Mouse (Mus musculus): ENCODE measurements at regions not wholly inside any gene's neighbourhood (a gene's known extent, or its start where the extent isn't known, plus 50 kb on each side); places are given as distances from the start of the nearest gene placed in this dataset.

GRCm38 (mm10) chr10:111077632-111078031 lies 67.7 kb upstream of the Zdhhc17 start:
- no peak for DNase-seq (ENCODE audit: low spot score in 2 of 2)

DNA sequence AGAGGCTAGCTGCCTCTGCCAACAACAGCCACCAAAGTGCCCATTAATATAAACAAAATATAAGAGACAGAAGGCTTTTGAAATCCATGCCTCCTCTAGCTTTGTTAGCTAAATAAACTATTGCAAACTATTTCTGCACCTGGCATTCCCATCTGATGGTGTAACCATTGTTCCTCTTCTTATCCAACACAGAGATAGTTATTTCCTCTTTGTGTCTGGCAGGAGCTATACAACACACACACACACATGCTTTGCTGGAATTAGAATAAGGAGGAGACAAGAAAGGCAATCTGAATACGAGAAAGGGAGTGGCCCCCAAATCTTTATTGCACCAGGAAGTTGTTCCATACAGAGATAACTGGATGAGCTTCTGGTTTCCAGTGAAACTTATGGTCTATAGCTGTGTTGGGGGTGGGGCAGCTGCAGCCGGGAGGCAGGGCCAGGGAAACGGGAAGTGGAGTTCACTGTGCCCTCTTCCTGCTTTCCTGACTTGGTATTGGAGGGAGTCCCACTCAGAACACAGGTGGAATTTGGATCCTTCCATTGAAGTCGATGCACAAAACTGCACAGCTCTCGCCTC lies 64.0 kb upstream of the Zdhhc17 start:
- no peak for DNase-seq (ENCODE audit: low spot score in 2 of 2)

DNA sequence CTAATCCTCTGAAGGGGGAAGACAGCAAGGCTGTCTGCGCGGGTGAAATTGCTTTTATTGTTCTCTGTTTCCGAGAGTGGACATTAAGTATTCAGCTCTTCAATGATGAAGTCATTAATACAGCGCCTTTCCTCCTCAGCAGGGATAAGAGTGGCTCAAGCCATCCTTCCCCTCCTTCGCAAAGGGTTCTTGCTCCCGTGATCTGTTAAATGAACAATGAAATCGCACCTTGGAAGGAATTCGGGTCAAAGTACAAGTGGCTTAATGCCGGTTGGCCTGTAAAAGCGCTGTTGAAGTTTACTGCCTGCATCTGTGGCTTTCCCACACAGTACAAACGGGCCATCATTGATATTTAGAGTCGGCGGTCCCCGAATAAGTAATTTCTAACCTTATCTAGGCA lies 63.3 kb upstream of the Zdhhc17 start:
- no peak for DNase-seq (ENCODE audit: low spot score in 2 of 2)

DNA sequence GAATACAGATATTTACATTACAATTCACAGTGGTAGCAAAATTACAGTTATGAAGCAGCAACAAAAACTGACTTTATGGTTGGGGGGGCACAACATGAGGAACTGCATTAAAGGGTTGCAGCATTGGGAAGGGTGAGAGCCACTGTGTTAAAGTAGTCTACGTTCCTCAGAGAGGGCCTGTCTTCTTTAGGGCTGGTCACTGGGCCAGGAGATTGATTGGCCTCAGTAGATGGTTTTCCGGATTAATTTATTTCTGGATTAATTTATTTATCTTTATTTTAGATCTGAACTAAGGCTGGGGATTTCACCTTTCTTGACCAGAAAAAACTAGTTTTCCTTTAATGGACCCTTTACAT lies 62.6 kb upstream of the Zdhhc17 start:
- no peak for DNase-seq (ENCODE audit: low spot score in 2 of 2)

DNA sequence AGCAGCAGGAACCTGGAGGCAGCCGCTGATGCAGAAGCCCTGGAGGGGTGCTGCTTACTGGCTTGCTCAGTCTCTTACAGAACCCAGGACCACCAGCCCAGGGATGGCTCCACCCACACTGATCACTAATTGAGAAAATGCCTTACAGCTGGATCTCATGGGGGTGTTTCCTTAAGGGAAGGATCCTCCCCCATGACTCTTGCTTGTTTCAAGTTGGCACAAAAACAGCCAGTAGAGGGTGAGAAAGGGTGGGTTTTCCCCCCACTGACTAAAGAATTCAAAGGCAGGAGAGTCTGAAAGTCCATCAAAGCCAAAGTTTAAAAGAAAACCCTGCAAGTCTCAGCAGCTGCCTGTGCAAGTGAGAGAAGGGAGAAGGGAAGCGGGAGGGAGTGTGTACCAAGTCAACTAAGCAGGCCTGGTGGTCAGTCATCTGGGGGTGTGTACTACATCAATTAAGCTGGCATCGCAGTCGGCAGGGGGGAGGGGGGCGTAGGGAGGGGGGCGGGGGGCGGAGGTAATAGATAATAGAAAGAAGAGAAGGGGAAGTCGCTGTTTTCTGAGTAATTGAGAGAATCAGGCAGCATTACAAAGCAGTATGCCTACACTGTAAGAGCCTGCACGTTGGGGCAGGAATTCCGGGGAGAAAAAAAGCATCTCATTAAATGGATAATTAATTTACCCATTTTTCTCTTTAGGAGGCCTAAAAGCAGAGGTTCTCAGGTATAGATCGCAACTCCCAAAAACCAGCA lies 62.0 kb upstream of the Zdhhc17 start:
- DNase-seq (ENCODE audit: low spot score in 2 of 2) = no peak

DNA sequence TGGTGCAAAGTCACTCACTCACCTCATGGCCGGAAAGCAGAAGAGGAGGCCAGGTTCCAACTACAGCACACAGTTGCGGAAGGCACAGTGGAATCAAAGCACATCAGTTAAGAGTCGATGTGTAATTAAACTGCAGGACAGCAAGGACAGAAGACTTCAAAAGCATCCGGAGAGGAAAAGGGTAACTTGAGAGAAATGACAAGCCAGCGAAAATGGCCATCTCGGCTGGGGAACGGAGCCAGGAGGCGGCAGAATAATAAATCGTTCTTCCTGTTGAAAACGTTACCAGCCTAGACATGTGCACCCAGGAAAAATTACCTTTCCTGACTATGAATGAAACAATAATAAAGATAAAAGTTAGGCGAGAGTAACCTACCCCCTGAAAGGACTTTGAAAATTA lies 56.2 kb upstream of the Zdhhc17 start:
- DNase-seq (ENCODE audit: low spot score in 2 of 2) = no peak

DNA sequence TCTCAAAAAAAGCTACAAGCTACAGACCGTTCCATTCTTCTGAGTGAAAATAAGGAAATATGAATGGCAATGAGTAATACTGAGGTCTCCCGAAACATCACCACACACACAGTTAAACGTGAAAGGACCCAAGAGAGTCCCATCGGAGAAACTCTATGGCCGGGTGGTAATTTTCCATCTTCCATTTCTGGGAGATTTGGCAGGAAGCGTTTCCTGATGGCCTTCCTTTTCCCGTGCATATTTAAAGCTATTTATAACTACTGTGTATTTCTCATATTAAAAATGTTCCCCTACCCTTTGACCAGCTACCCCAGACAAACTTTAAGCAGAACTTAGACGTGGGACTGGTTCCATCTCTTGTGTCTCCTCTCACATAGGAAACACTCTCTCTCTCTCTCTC lies 50.7 kb upstream of the Zdhhc17 start:
- no peak for DNase-seq (ENCODE audit: low spot score in 2 of 2)

Measured in urinary bladder, adult 18-20 months (tissue).